Mouse (Mus musculus) heart, postnatal 36 days (tissue): ENCODE measurements around the gene Gjd3. TPM values are rescaled to one million over a fixed set of nuclear protein-coding genes. Genes with fewer than 3 reads are reported as not detected.

Experiments
- DNase-seq, 2 experiments: peaks; one replicate each; pipeline ENCODE4 v3.0.0; 2021 to 2022
- intact Hi-C: fragments of 180-260 bp; cut with DNase I; formaldehyde crosslinking; loops from one replicate; pipeline ENCODE4 v1.15.1; 2025
- total RNA-seq, 2 experiments: library from RNA; stranded (reverse); gene quantifications; 2 replicates each; pipeline ENCODE4 v1.2.3; 2021

Gene Gjd3
- total RNA-seq, 2 experiments from 2014 or later, result 0.33 to 0.36 TPM

DNA sequence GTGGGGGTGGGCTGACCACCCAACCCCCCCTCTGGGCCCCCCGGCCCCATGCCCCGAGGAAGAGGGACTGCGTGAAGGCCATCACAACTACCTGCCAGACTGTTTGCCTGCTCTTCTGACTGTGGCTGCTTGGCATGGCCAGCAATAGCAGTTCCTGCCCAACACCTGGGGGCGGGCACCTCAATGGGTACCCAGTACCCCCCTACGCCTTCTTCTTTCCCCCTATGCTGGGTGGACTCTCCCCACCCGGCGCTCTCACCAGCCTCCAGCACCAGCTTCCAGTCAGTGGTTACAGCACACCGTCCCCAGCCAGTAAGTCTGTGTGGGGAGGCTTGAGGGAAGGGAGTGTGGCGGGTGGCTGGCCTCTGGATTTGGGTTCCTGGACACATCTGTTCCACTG is 32.3 kb downstream of the Gjd3 start:
- no peak for DNase-seq
- intact Hi-C loops, result loop anchor here (2.0 kb wide), 1 partner anchor 20 kb away; no protein-coding TSS in a partner anchor

GRCm38 (mm10) chr11:98949958-98950460 is 32.8 kb downstream of the Gjd3 start:
- intact Hi-C loops, result loop anchor here (2.0 kb wide), 1 partner anchor 19 kb away; no protein-coding TSS in a partner anchor
- DNase-seq, result no peak

- intact Hi-C loops, result no loop called here
Measured at GRCm38 (mm10) chr11:98949242-98949957, 33.4 kb downstream of the Gjd3 start.

GRCm38 (mm10) chr11:98947969-98948569 is 34.7 kb downstream of the Gjd3 start:
- no peak for DNase-seq
- intact Hi-C loops, result no loop called here

More at GRCm38 (mm10) chr11:98949242-98949957, 33.4 kb downstream of the Gjd3 start:
- DNase-seq, result no peak

DNA sequence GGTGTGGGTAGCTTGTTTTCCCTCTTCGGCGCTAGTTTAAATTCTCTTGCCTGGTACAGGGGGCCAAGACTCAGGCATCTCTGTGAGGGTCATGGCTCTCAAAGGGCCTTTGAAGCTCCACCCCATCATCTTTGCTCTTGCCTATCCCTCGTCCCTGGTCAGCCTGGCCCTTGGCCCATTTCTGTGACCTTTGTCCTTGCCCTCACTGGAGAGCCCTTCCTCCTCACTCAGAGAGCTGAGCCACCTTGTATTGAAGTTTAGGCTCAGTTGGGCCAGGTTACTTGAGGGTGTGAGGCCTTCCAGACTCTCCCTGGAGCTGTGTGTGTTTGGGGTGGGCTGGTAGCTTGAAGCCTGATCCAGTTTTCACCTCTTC is 37.2 kb downstream of the Gjd3 start:
- peak in 1 of 2 experiments; percentile 15 for DNase-seq
- intact Hi-C loops, result no loop called here

DNA sequence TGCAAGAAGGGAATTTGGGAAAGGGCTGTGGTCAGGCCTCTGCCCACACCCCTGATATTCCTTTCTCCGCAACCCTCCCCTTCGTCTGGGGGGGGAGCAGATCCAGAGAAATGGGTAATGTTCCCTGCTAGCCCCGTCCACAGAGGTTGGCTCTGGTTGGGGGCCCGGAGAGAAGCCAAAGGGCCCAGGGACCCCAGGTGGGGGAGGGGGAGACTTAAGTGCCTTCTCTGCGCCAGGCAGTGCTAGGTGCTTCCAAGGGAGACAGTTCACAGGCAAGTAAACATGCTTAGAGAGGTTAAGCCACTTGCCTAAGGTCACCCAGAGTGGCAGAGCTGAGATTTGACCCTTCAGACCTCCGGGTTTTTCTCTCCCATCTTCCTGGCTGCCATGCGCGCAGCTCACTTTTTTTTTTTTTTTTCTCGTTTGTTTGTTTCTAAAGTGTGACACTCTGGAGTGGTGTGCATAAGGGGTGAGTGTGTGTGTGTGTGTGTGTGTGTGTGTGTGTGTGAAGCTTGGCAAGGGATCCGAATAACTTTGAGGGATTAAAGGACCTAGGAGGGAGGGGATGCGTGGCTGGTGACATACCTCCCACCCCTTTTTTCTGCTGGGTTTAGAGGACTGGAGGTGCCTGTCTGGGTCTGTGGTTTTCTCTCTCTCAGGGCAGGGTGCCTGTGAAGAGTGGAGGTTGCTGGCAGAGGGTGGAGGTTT is 37.8 kb downstream of the Gjd3 start:
- DNase-seq, result no peak
- intact Hi-C loops, result no loop called here

DNA sequence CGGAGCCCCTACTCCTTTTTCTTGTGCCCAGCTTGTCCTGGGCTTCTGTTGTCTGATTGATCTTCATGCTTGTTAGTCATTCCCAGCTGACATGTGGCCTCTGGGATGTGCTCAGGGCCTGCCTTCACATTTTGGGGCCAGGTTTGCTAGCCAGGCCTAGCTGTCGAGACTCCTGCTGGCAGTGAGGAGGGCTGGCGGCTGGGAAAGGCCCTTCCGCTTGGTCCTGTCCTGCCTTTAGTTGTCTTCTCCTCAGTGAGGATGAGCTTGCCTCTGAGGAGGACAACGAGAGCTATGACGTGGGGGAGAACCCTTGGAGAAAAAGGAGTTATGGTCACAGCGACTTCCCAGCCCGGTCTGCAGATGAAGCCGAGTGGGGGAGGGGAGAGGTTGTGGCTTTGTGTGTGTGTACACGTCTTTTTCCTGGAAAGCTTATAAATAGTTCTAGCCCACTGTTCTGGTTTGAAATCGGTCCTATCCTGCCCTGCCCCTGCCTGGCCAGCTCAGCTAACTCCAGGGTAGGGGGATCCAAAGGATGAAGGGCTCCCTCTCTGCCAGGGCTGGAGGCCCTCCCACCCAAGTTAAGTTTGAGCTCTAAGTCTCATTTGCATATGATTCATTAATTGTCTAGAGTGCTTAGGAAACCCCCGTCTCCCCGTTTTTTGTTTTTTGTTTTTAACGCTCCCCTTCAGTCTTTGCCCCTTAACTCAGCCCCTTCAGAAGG is 38.9 kb downstream of the Gjd3 start:
- intact Hi-C loops, result no loop called here
- DNase-seq, result peak in 1 of 2 experiments; percentile 59

DNA sequence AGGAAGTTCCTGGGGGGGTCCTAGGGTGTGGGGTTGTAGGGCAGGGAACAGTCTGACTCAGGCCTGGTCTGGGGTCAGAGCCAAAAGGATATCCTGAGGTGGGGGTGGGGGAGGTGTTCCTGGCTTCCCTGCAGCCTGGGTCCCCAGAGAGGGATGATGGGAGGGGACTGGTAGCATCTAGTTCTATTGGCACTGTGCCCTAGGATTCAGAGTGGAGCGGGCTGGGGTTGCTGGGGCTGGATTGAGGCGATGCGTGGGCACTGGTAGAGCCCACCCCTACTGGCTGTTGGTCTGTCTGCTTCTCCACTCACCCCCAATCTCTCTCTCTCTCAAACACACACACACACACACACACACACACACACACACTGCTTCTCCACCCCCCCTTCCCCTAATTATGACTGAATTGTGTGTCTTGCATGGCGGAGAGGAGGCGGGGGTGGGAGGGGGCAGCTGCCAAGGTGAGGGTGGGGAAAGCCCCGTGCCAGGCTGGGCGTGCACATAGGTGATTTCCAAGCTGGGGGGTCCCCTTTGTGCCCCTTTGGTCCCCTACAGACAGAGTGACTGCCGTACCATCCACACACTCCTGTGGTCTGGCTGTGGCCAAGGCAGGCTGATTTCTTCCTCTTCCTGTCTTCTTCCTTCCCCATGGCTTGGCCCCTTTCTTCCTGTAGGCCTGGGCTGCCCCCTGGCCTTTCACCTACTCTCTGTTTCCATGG is 39.7 kb downstream of the Gjd3 start:
- intact Hi-C loops, result loop anchor here (1.0 kb wide), 1 partner anchor 20 kb away; no protein-coding TSS in a partner anchor
- peak; percentile 68 to 76 for DNase-seq

DNA sequence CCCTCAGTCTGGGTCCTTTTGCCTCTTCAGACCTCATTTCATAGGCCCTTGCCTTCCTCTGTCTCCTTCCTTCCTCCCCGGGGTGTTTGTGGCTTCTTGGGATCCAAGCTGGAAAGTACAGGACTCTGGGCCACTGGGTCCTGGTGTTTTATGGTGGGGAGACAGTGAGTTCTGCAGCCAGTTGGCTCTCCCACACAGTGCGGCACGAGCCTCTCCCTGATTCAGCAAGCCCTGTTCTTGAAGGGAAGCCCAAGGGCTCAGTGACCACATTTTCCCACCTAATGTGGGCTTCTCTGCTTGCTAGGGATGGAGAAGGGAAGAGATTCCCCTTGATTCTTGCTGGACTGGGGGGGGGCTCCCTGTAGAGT is 40.3 kb downstream of the Gjd3 start:
- peak; percentile 60 to 78 for DNase-seq
- intact Hi-C loops, result loop anchor here (1.0 kb wide), 1 partner anchor 21 kb away; no protein-coding TSS in a partner anchor

- intact Hi-C loops, result loop anchor here (1.0 kb wide), 1 partner anchor 21 kb away; no protein-coding TSS in a partner anchor
- DNase-seq, result peak in 1 of 2 experiments; percentile 84
Measured at GRCm38 (mm10) chr11:98941826-98942550, 40.8 kb downstream of the Gjd3 start.

DNA sequence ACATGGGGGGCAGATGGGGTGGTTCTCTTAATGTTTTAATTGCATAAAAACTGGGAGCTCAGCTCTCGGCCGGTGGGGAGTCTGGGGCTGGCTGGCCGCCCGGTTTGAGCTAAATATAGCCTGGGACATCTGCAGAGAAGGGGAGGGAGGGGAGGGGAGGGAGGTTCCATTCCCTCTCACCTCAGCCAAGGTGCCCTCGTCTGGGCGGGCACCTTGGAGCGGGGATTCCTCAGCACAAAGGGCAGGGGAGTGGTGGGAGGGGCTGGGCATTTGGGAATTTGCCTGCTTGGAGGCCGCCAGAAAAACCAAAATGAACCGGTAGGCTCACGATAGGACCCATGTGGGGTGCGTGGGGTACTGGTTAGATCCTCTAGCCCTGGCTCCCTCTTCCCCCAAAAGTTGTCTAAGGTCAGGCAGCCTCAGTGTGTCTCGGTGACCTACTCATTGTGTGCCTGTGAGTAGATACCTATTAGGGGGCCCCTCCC is 41.4 kb downstream of the Gjd3 start:
- intact Hi-C loops, result no loop called here
- DNase-seq, result peak in 1 of 2 experiments; percentile 74

DNA sequence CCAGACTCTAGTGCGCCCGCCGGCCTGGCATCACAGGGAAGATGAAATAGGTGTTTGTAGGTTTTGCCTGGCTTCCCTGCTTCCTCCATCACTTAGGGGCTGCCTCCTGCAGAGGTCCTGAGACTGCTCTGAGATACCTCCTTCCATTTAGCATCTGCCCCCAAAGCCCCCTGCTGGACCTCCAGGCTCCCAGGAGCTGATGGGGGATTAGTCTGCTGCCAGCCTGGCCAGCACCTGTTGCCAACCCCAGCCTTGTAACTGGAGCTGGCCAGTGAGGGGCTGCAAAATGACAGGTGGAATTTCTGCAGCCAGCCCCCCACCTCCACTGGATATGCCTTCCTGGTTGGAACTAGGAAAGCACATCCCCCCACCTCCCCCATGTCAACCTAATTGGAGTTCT is 42.0 kb downstream of the Gjd3 start:
- intact Hi-C loops, result no loop called here
- DNase-seq, result peak; percentile 17 to 29

- intact Hi-C loops, result no loop called here
- DNase-seq, result peak in 1 of 2 experiments; percentile 19
Measured at GRCm38 (mm10) chr11:98939953-98940641, 42.7 kb downstream of the Gjd3 start.

GRCm38 (mm10) chr11:98939084-98939952 is 43.5 kb downstream of the Gjd3 start:
- intact Hi-C loops, result no loop called here
- peak in 1 of 2 experiments; percentile 6 for DNase-seq

- DNase-seq, result peak in 1 of 2 experiments; percentile 12
- intact Hi-C loops, result no loop called here
Measured at GRCm38 (mm10) chr11:98938701-98939083, 44.1 kb downstream of the Gjd3 start.

GRCm38 (mm10) chr11:98937914-98938694 is 44.7 kb downstream of the Gjd3 start:
- intact Hi-C loops, result no loop called here
- DNase-seq, result peak in 1 of 2 experiments; percentile 59
